Mouse (Mus musculus): ENCODE measurements at regions not wholly inside any gene's neighbourhood (a gene's known extent, or its start where the extent isn't known, plus 50 kb on each side); places are given as distances from the start of the nearest gene placed in this dataset. TPM values are rescaled to one million over a fixed set of nuclear protein-coding genes. Genes with fewer than 3 reads are reported as not detected.

GRCm38 (mm10) chr3:115496110-115496509 is 218.8 kb downstream of the S1pr1 start:
- 82% methylated on average over 3 of the region's 3 CpGs for WGBS
- no peak overlapping the region for H3K27ac ChIP-seq (ENCODE audit: low read length)
- H3K4me2 ChIP-seq (replicated peaks; ENCODE audit: low read depth, low read length), result no peak overlapping the region
- H3K9ac ChIP-seq (replicated peaks; ENCODE audit: low read length), result no peak overlapping the region
- no peak for ATAC-seq (ENCODE audit: low FRiP score, low TSS enrichment)
- H3K27me3 ChIP-seq (ENCODE audit: insufficient read depth, low read length), result no peaks in the 10 kb centered on the region
- H3K9me3 ChIP-seq (ENCODE audit: low read length), result no peaks in the 10 kb centered on the region
- H3K4me1 ChIP-seq (ENCODE audit: insufficient read depth, low read length), result no peaks in the 10 kb centered on the region
- H3K4me3 ChIP-seq (ENCODE audit: low read length), result no peak overlapping the region
- no peaks in the 10 kb centered on the region for H3K36me3 ChIP-seq (ENCODE audit: insufficient read depth, low read length)

- ATAC-seq (ENCODE audit: low FRiP score, low TSS enrichment), result no peak
- Histone ChIP-seq H3K27ac (ENCODE audit: low read length) (no peak overlapping the region), H3K36me3 (ENCODE audit: insufficient read depth, low read length) (no peaks in the 10 kb centered on the region), H3K9ac (replicated peaks; ENCODE audit: low read length) (no peak overlapping the region), H3K9me3 (ENCODE audit: low read length) (peaks cover under 1% of the 10 kb centered on the region; the same call in 1 of the 2 replicates), H3K4me3 (ENCODE audit: low read length) (no peak overlapping the region), H3K4me2 (replicated peaks; ENCODE audit: low read depth, low read length) (no peak overlapping the region), H3K4me1 (ENCODE audit: insufficient read depth, low read length) (no peaks in the 10 kb centered on the region), H3K27me3 (ENCODE audit: insufficient read depth, low read length) (no peaks in the 10 kb centered on the region)
These were observed 219.2 kb downstream of the S1pr1 start for GRCm38 (mm10) chr3:115495692-115496091.

- 73% methylated on average over 4 of the region's 4 CpGs for WGBS
These were observed 245.9 kb downstream of the S1pr1 start for GRCm38 (mm10) chr3:115468980-115469379.

GRCm38 (mm10) chr3:115467850-115468249 is 247.0 kb downstream of the S1pr1 start:
- Histone ChIP-seq H3K9ac (replicated peaks; ENCODE audit: low read length) (no peak overlapping the region), H3K4me2 (replicated peaks; ENCODE audit: low read depth, low read length) (no peak overlapping the region), H3K4me1 (ENCODE audit: insufficient read depth, low read length) (no peaks in the 10 kb centered on the region), H3K27ac (ENCODE audit: low read length) (no peak overlapping the region), H3K9me3 (ENCODE audit: low read length) (no peaks in the 10 kb centered on the region), H3K36me3 (ENCODE audit: insufficient read depth, low read length) (no peaks in the 10 kb centered on the region), H3K27me3 (ENCODE audit: insufficient read depth, low read length) (no peaks in the 10 kb centered on the region), H3K4me3 (ENCODE audit: low read length) (no peak overlapping the region)
- no peak for ATAC-seq (ENCODE audit: low FRiP score, low TSS enrichment)
- WGBS, result 79% methylated on average over 2 of the region's 2 CpGs

More at GRCm38 (mm10) chr3:115468980-115469379, 245.9 kb downstream of the S1pr1 start:
- H3K4me3 ChIP-seq (ENCODE audit: low read length), result no peak overlapping the region
- no peak for ATAC-seq (ENCODE audit: low FRiP score, low TSS enrichment)
- no peak overlapping the region for H3K9ac ChIP-seq (replicated peaks; ENCODE audit: low read length)
- H3K9me3 ChIP-seq (ENCODE audit: low read length), result no peaks in the 10 kb centered on the region
- H3K4me1 ChIP-seq (ENCODE audit: insufficient read depth, low read length), result no peaks in the 10 kb centered on the region
- H3K36me3 ChIP-seq (ENCODE audit: insufficient read depth, low read length), result no peaks in the 10 kb centered on the region
- no peak overlapping the region for H3K4me2 ChIP-seq (replicated peaks; ENCODE audit: low read depth, low read length)
- H3K27ac ChIP-seq (ENCODE audit: low read length), result no peak overlapping the region
- H3K27me3 ChIP-seq (ENCODE audit: insufficient read depth, low read length), result no peaks in the 10 kb centered on the region

GRCm38 (mm10) chr3:115462623-115463022 is 252.2 kb downstream of the S1pr1 start:
- no peak for ATAC-seq (ENCODE audit: low FRiP score, low TSS enrichment)
- Histone ChIP-seq H3K9ac (replicated peaks; ENCODE audit: low read length) (no peak overlapping the region), H3K27ac (ENCODE audit: low read length) (no peak overlapping the region), H3K27me3 (ENCODE audit: insufficient read depth, low read length) (no peaks in the 10 kb centered on the region), H3K9me3 (ENCODE audit: low read length) (no peaks in the 10 kb centered on the region), H3K4me2 (replicated peaks; ENCODE audit: low read depth, low read length) (no peak overlapping the region), H3K4me3 (ENCODE audit: low read length) (no peak overlapping the region), H3K36me3 (ENCODE audit: insufficient read depth, low read length) (no peaks in the 10 kb centered on the region), H3K4me1 (ENCODE audit: insufficient read depth, low read length) (no peaks in the 10 kb centered on the region)
- WGBS, result 80% methylated on average over 3 of the region's 3 CpGs

Small RNA genes in the stretch of these regions (microRNA-seq; reads per million reads assigned to microRNA genes)
- not detected for gene Gm25347

Data from kidney, embryonic 16.5 days (tissue).